Mouse (Mus musculus): ENCODE measurements around the gene Exoc4. TPM values are rescaled to one million over a fixed set of nuclear protein-coding genes. Genes with fewer than 3 reads are reported as not detected.

Exoc4 gene
- polyA plus RNA-seq, 1 experiment: 9.2 TPM

DNA sequence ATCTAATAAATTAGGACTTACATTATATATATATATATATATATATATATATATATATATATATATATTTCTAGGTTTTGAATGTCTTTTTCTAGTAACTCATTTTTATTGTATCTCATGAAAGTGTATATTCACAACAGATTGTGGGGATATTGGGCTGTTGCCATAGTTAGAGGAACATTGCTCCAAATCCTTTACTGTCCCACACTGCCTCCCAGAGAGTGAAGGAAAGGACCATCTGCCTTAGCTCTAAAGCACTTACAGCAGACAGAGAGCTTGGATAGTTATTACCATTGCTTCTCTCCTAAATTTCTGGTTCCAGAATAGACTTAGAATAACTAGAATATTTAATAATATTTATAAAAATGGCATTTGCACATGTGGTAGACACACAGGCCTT is 512.7 kb downstream of the Exoc4 start:
- DNase-seq (ENCODE audit: low spot score): no peak

DNA sequence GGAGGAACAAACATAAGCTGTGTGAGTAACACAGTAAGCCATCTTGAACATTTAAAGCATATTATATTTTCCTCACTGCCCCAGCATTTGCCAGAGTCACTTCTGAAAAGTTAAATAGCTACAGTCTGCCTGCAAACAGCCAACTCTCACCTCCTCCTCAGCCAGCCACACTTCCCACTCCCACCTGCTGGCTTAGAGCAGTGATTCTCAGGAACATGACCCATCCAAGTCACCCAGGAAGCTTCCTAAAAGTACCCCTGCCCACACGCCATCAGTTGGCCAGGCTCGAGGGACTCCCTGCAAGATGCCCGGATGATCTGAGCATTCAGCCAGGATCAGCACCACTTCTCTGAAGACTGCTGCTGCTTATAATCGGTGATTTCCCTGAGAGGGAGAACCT is 514.4 kb downstream of the Exoc4 start:
- DNase-seq (ENCODE audit: low spot score): no peak

DNA sequence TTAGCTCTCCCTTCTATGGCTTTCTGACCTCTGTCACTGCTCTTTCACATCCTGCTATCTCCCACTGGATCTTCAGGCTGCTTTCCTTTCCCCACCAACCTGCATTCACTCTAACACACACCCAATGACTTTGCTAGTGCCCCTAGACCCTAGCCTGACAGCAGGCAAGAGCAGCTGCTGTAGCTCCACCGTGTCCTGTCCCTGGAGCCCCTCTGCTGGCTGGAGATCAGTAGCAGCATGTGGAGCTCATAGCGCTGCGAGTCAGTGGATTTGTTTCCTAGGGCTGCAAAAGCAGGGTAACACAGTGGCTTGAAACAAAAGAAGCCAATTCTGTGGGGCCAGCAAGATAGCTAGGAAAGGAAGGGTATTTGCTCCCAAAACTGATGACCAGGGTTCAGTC is 515.1 kb downstream of the Exoc4 start:
- DNase-seq (ENCODE audit: low spot score): no peak

DNA sequence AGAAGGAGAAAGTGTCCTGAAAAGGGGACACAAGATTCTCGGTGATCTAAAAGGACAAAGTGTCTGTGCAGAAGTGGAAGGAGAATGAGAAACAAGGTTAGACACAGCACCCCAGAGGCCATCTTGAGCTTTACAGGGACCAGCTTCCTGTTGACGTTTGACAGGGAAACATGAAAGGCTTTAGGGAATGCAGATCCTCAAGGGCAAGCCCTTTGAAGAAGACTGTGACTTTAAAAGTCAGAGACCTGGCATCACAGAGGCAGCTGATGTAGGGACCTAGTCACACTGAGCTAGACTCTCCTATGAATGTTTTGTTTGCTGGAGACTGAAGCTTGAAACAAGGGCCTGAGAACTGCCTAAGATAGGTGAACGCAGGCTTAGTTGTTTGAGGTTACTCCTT is 520.4 kb downstream of the Exoc4 start:
- DNase-seq (ENCODE audit: low spot score): no peak

DNA sequence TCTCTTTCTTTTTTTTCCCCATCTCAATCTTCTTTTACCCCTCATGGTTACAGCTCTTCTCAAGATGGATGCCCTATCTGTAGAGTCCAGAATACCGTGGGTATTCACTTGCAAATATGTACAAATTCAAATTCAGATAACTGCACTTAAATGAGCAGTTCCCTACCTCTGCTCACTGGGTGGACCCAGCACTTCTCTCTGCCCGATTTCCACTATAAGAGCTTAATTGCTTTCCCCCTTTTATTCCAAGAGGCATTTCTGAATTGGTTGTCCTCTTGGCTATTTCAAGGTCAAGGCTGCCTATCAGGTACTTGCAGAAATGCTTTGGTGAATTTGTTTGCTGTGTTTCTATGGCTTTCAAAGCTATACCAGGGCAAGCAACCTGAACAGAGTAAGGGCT is 521.1 kb downstream of the Exoc4 start:
- no peak for DNase-seq (ENCODE audit: low spot score)

DNA sequence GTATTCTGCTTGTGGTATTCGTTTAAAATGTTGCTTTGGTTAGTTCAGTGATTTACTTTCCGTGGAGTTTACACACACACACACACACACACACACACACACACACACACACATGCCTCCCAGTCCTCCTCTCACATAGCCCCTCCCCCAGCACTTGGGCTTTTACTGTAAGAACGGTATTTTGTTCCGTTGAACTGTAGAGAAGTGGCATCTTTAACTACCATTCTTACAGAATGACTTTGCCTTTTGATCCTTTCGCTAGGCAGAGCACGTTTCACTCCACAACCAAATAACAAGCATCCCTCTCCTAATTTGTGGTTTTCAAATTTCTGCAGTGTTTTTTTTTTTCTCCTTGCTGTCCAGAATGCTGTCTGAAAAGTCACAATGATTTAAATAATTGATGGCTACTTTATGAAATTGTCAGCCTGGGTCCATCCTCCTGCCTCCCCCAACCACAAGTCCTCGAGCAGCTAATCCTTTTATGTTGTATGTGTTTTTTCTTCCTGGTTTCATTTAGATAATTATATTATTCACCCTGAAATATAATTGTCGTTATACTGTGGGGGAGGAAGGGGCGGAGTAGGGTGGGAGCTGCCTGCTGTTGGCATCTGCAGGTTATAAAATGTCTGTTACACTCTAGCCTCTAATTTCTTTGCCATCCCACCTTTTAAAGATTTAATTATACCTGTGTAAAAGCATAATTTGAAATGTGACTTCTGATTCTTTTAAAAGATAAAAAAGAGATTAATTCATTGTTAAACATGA is 523.8 kb downstream of the Exoc4 start:
- no peak for DNase-seq (ENCODE audit: low spot score)

DNA sequence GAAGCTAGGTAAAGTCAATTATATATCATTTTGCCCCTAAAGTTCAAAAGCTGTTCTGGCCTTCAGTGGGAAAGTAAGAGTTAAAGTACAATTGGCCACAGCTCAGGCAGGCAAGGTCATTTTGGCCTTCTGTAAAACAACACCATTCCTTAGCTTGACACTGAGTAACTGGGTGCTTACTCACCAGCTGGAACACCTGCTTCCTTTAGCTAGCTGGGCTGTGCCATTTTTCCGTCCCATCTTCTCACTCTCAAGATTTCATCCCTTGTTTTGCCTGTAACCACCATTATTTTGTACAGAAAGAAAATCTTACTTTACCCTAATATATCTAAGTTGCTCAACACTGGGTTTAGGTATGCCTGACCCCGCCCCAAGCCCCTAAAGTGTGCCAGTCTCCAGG is 543.7 kb downstream of the Exoc4 start:
- no peak for DNase-seq (ENCODE audit: low spot score)

DNA sequence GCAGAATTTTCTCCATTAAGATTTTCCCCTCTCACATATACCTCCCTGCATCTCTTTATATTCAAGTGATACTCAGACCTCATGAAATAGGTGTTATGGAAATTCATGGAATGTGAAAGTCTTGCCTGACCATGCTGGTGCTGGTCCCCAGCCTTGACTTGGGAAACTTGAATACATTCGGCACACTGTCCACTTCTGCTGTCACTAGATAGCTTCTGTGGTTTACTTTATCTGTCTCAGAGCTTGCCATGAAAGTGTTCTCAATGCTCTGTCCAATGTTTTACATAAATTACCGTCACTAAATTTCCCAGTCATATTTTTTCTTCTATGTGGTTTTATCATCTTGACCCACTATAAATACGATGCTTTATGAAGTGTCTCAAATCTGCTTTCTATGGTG is 552.4 kb downstream of the Exoc4 start:
- DNase-seq (ENCODE audit: low spot score): no peak

DNA sequence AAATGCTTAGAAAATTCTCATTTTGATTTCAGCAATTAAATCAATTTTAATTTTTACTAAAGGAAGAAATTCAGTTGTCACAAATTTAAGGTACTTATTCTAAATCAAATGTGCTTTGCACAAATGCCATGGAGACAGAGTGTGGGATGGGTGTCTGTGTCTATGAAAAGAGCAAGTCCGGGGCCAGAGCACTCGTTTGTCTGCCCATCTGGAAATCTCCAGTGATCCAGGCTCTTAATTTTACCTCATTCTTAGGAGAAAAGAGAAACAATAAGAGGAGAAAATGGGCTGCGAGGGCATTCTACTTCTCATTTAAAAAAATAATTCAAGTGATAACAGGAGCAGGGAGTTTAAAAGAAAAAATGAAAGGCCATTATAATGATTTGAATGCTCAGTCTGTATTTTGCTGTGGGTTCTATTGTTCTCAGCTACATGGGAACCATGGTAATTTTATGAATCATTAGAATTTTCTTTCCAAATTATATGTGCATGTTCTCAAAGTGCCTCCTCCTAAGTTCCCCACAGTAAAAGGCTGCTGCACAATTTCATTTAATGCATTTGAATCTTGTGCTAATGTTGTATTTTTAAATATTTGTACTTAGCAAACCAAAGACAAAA is 554.7 kb downstream of the Exoc4 start:
- no peak for DNase-seq (ENCODE audit: low spot score)

DNA sequence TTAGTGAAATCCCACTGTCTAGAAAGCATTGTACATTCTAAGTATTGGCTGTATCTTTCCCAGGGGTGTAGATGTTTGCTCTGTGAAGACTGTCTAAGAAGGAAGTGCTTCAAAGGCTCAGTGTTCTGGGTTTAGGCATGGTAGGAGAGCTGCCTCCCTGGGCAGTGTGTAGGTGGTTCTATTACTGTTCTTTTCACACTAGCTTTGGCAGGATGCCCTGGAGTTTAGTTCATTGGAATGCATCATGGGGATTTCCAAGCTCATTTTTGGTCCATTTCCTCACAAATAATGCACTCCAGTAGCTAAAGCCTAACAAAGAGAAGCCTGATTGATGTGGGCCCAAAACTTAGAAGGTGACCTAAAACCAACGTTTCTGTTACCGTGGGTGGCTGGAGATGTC is 555.9 kb downstream of the Exoc4 start:
- no peak for DNase-seq (ENCODE audit: low spot score)

DNA sequence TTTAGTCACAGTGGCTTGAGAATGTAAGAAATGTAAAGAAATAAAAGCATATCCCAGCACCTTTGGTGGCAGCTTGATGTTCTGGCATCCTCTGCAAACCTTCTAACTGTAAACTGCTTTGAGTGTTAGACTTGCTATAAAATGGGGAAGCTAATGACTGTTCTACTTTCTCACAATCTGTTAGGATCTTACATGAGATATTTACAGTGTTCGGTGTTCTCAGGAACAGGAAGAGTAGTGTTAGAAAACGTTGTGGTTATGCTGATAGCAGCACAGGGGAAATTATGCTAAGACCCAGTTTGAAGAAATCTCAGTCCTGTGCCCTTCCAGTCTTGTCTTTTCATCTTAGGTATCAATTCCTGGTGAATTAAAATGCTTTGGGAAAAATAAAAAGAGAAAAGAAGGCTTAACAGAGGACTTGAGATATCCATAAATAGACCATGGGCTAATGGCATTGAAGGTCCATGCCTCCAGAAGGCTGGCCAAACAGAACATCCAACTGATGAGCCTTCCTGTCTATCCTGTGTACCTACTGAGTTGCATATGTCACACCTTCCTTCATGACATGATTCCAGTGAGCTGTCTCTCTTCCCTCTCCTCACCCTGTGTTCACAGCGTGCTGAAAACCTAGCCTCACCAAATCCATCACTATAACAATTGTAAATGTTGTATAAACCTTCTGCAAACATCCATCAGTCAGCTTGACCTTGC is 557.3 kb downstream of the Exoc4 start:
- no peak for DNase-seq (ENCODE audit: low spot score)

DNA sequence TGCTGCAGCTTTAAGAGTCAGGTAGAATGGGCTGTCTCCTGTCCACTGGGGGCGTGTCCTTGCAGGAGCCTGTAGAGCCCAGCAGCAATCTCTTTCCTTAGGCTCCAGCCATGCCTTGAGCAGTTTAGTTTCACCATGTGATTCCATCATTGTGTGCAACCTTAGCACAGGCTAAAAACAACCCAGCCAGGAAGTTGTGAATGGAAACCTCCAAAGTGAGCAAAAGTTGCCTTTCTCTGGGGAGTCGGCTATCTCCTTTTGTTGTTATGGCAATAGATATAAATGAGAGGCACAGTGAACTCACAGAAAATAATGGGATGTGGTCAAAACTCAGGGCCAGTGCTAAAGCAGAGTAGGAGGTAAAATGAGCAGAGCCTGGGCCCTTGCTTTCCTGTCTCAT is 565.5 kb downstream of the Exoc4 start:
- DNase-seq (ENCODE audit: low spot score): no peak

DNA sequence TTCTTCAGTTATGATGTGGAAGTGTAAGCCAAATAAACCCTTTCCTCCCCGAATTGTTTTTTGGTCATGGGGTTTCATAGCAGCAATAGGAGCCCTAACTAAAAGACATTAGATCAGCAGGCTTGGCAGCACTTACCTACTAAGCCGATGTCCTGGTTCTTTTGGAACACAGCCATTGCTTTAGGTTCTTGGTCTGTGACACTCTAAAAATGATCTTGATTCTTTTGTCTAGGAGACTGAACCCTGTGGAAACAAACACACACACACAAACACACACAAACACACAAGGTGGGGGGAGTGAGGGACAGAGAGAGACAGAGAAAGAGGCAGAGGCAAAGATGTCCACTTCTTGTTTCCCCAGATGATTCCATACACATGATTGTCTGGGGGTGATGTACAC is 574.3 kb downstream of the Exoc4 start:
- DNase-seq (ENCODE audit: low spot score): no peak

DNA sequence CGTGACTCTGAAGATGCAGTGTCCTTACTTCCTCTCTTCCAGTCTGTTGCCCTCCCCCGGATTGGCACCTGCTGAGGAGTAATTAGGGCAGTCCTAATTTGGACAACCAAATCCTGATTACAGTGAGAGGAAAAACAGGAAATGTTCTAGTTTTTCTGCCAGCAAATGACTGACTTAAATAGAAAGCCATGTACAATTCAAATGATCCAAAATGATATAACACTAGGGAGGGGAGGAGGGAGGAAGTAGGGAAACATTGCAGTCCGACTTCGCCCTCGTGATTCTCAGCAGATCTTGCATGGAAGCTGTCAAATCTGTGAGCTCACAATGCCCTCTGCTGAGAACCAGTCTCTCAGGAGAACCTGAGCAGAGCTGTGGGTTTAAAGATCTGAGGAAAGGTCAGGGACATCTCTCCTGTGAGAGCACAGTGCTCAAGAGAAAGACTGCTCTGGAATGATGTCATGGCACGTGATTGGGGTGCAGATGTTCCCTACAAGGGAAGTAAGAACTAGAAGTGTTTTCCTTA is 575.0 kb downstream of the Exoc4 start:
- DNase-seq (ENCODE audit: low spot score): no peak

DNA sequence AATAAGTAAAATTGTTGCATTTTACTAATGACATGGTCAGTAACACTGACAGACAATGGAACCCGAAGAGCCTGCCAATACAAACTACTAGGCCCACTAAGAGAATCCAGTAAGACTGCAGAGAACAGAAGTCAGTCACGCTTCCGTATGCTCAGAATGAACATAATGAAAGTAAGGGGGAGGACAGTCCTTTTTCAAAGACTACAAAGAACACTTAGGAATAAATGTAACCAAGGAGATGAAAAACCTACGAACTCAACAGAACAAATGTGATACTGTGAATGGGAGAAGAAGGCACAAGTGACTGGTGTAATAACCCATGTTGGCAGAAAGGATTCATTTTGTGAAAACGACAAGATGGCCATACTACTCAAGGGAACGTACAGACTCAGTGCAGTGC is 579.6 kb downstream of the Exoc4 start:
- no peak for DNase-seq (ENCODE audit: low spot score)

DNA sequence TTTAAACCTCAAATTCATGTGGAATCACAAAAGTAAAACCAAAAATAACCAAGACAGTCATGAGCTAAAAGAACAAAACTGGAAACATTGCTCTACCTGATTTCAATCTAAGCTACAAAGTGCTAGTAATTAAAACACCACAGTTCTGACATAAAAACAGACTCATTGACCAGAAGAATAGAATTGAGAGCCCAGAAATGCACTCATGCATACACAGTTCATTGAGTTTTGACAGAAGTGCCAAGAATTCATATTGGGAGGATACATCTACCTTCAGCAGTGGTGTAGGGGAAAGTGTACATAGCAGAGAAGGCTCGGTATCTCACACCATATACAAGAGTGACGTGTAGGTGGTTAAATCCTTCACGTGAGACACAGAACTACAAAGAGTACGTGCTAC is 580.4 kb downstream of the Exoc4 start:
- no peak for DNase-seq (ENCODE audit: low spot score)

DNA sequence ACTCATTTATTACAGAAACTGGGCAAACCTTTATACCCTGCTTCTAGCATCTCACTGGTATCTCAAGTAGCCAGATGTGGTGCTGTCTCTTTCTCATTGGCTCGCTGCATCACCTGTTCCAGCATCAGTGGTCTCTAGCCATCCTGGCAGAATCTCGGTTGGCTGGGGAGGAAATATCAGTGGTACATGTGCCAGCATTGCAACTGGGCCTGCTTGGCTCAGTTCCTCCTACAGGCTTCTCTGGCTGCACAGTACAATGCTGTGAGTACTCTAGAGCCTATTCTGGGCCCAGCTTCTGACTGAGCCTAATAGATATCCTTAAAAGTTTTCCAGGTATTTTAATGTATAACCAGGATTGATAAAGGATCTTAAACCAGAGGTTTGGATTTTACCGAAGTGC is 582.4 kb downstream of the Exoc4 start:
- DNase-seq (ENCODE audit: low spot score): no peak

DNA sequence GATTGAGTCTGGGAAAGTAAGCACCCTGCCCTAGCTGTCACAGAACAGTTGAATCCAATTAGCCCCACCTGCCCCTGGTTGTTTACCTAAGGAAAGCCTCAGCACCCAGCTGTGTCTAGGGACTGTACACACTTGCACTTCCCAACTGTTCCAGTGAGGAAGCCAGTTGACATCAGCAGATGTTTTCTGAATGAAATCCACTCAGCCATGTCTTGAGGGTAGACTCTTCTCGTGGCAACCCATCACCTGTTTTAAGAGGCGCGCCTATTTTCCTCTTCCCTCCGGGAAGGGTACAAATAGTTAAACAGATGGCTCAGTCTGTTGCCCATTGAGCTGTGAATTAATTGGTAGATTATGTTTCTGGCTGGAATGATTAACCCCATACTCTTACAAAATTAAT is 584.1 kb downstream of the Exoc4 start:
- no peak for DNase-seq (ENCODE audit: low spot score)

DNA sequence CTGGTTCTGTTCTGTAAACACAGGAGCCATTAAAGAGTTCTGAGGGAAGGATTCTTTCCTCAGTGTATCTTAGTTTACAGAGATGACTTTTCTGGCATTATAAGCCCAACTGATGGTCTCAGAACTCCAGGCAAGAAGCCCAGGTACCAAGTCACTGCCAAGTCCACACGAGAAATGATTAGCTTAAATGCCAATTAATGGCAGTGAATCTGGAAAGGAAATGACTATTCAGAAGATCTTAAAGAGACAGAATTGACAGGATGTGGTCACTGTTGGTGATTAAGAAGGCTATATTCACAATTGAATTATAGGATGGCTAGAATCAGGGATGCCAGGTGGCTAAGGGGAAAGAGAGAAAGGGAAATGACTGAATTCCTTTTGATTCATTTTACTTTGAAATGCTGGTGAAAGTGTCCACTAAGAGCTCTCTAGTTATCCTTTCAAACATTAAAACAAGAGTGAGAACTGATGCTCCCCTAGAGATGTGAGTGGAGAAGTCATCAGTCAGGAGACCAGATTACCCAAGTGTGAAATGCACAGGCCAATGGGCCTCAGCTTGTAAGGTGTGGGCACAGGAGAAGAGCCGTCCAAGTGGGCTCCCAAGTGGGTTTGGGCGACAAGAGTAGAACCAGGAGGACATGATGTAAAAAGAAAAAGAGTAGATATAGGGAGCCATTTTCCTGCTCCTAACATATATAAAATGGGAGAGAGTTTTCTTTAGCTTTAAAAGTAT is 587.3 kb downstream of the Exoc4 start:
- DNase-seq (ENCODE audit: low spot score): no peak

DNA sequence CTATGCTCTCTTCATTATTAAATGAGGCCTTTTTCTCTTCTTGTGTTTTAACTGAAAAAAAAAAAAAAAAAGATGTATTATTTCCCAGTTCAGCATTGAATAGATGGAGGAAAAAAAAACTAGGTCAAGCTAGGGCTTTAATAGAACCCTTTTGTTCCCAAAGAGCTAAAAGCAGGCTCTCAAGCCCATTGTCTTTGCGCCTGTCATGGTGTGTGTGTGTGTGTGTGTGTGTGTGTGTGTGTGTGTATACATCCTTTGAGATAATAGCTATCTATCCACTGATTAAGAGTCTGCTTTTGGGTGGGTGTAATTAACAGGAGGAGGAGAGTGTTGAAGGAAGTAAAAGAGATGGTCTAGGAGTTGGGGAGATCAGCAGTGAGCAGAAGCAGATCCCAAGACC is 594.0 kb downstream of the Exoc4 start:
- DNase-seq (ENCODE audit: low spot score): no peak

DNA sequence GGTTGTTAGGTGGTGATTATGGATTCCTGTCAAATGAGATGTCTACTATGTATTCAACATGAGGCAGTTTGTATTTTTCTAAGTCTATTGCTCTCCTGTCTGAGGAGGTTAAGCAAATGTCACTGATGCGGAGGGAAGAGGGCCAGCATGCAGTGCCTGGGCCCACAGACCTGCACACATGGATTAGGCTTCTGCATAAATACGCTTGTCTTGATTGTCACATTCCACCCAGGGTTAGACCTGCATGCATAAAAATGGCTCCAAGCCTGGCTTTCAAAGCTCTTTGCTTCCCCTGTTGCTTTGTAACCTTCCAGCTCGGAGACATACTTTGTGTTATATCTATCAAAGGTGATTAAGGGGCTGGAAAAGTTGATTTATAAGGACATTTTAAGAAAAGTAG is 610.2 kb downstream of the Exoc4 start:
- DNase-seq (ENCODE audit: low spot score): no peak

DNA sequence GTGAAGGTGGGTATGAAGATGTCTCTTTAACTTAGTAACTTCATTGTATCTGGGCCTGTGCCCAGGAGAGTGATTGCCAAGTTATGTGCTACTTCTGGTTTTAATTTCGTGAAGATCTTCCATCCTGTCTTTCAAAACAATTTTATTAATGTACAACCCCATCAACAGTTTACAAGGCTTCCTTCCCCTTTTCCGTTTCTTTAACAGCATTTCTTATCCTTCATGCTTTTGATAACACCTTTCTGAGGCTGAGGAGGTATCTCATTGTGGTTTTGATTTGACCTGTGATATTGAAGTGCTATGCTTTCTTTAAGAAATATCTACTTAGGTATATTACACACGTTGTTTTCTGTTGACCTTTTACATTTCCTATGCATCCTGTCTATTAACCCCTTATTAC is 616.9 kb downstream of the Exoc4 start:
- no peak for DNase-seq (ENCODE audit: low spot score)
